Comparison of ENCODE assay signal across 8 mouse cellular contexts in the genomic region with DNA sequence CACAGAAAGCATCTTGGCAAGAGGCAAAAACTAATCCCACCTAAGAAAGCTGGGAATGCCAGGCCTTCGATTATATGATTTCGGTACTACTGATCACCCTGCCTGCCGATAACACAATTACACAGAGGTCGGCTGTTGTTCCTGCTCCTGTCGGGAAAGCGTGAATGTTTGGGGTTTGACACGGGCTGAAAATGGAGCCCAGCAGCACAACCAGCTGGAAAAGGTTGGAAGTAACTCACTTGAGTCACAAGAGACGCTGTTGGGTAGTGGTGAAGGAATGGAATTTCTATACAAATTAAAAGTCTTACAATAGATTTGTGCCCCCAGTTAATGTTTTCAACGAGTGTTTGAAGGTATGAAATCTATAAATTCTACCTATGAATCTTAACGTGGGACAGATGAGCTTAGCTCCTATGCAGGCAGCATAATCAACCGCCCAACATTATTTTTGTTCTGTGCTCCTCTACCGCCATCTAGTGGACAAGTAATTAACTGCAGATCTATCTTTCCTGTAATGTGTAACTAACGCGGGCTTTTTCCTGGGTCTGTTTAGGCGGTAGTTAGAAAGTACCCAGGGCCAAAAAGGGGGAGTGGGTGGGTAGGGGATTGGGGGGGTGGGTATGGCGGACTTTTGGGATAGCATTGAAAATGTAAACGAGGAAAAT.
DNase-seq lines count a peak whose midpoint lies in the region; ATAC-seq and TF ChIP-seq lines count a peak whose summit lies in the region.

No protein-coding gene starts in this region.

- ATAC-seq in liver, embryonic 12.5 days: no peak
- ATAC-seq in embryonic facial prominence, embryonic 13.5 days (ENCODE audit: insufficient number of reproducible peaks, insufficient read depth, low FRiP score, low TSS enrichment, low read depth): no peak
- peak; percentile 55 for ATAC-seq in hindbrain, embryonic 15.5 days (ENCODE audit: low FRiP score, low read depth)
- ATAC-seq in midbrain, postnatal 0 days (ENCODE audit: low FRiP score): peak; percentile 44; the same call in 1 of the 2 replicates

- H3K9me3 ChIP-seq in liver, embryonic 12.5 days (replicated peaks): no peaks in the 10 kb centered on the region
- H3K9me3 ChIP-seq in embryonic facial prominence, embryonic 13.5 days: no peaks in the 10 kb centered on the region
- H3K9me3 ChIP-seq in hindbrain, embryonic 15.5 days: no peaks in the 10 kb centered on the region
- no peaks in the 10 kb centered on the region for H3K9me3 ChIP-seq in midbrain, postnatal 0 days (ENCODE audit: low read length)

- WGBS in liver, adult 2 months: 30% methylated on average over 17 of the region's 17 CpGs
- 27% methylated on average over 17 of the region's 17 CpGs for WGBS in liver, embryonic 12.5 days (ENCODE audit: insufficient replicate concordance)
- 18% methylated on average over 17 of the region's 17 CpGs for WGBS in embryonic facial prominence, embryonic 13.5 days
- WGBS in hindbrain, embryonic 15.5 days: 24% methylated on average over 17 of the region's 17 CpGs
- WGBS in midbrain, postnatal 0 days: 24% methylated on average over 17 of the region's 17 CpGs

- TF ChIP-seq CTCF in liver, adult 2 months (IDR thresholded peaks at IDR 0.05; ENCODE audit: low read depth, low read length): no peak
- peak; percentile 92 for TF ChIP-seq CTCF in midbrain, postnatal 0 days (IDR thresholded peaks at IDR 0.05)

- H3K4me2 ChIP-seq in liver, embryonic 12.5 days: no peak overlapping the region
- H3K4me2 ChIP-seq in embryonic facial prominence, embryonic 13.5 days: peak overlapping the region; percentile 39
- H3K4me2 ChIP-seq in hindbrain, embryonic 15.5 days: peak overlapping the region; percentile 35
- H3K4me2 ChIP-seq in midbrain, postnatal 0 days (ENCODE audit: low read depth, low read length, poor library complexity, severe bottlenecking): 0 out of 2 replicates have a peak overlapping the region, but pooled peaks have one; percentile 2

- H3K9ac ChIP-seq in liver, adult 2 months (ENCODE audit: low read depth, low read length): no peak overlapping the region
- no peak overlapping the region for H3K9ac ChIP-seq in liver, embryonic 12.5 days
- H3K9ac ChIP-seq in embryonic facial prominence, embryonic 13.5 days: no peak overlapping the region
- no peak overlapping the region for H3K9ac ChIP-seq in hindbrain, embryonic 15.5 days
- H3K9ac ChIP-seq in midbrain, postnatal 0 days (replicated peaks; ENCODE audit: low read length, poor library complexity, severe bottlenecking): no peak overlapping the region

- no peaks in the 10 kb centered on the region for H3K36me3 ChIP-seq in liver, adult 2 months (ENCODE audit: control insufficient read depth, insufficient read depth, low read length)
- no peaks in the 10 kb centered on the region for H3K36me3 ChIP-seq in liver, embryonic 12.5 days
- no peaks in the 10 kb centered on the region for H3K36me3 ChIP-seq in embryonic facial prominence, embryonic 13.5 days
- no peaks in the 10 kb centered on the region for H3K36me3 ChIP-seq in hindbrain, embryonic 15.5 days
- H3K36me3 ChIP-seq in midbrain, postnatal 0 days (ENCODE audit: insufficient read depth, low read length): no peaks in the 10 kb centered on the region

- H3K27ac ChIP-seq in liver, adult 2 months (replicated peaks; ENCODE audit: insufficient read depth, low read depth, low read length): no peak overlapping the region
- no peak overlapping the region for H3K27ac ChIP-seq in liver, embryonic 12.5 days
- no peak overlapping the region for H3K27ac ChIP-seq in embryonic facial prominence, embryonic 13.5 days
- H3K27ac ChIP-seq in hindbrain, embryonic 15.5 days (replicated peaks): no peak overlapping the region
- no peak overlapping the region for H3K27ac ChIP-seq in midbrain, postnatal 0 days (ENCODE audit: low read depth, low read length)

- no peaks in the 10 kb centered on the region for H3K27me3 ChIP-seq in liver, adult 2 months (ENCODE audit: control insufficient read depth, insufficient read depth, low read length)
- no peaks in the 10 kb centered on the region for H3K27me3 ChIP-seq in liver, embryonic 12.5 days (replicated peaks)
- H3K27me3 ChIP-seq in embryonic facial prominence, embryonic 13.5 days: peaks cover 4% of the 10 kb centered on the region
- no peaks in the 10 kb centered on the region for H3K27me3 ChIP-seq in hindbrain, embryonic 15.5 days
- no peaks in the 10 kb centered on the region for H3K27me3 ChIP-seq in midbrain, postnatal 0 days (ENCODE audit: insufficient read depth, low read length)

- no peak for TF ChIP-seq POLR2A in liver, adult 2 months (IDR thresholded peaks at IDR 0.05; ENCODE audit: extremely low read depth, insufficient read depth, low read length)

- intact Hi-C loops in left cerebral cortex, postnatal 14 days (cut with DNase I): no loop called here

- peak; percentile 37 for DNase-seq in liver, adult 2 months (ENCODE audit: extremely low read depth, low read depth, low spot score)
- DNase-seq in R1 (ENCODE audit: low read depth, low spot score): peak; percentile 62
- DNase-seq in left cerebral cortex, postnatal 14 days (ENCODE audit: low spot score in 2 of 2): peak; percentile 77 to 85
- DNase-seq in midbrain, postnatal 0 days (ENCODE audit: low spot score): peak; percentile 92
- no peak for DNase-seq in urinary bladder, postnatal 14 days (ENCODE audit: low spot score)

- H3K4me1 ChIP-seq in liver, adult 2 months (ENCODE audit: control insufficient read depth, insufficient read depth, low read length): no peaks in the 10 kb centered on the region
- H3K4me1 ChIP-seq in liver, embryonic 12.5 days: no peaks in the 10 kb centered on the region
- H3K4me1 ChIP-seq in embryonic facial prominence, embryonic 13.5 days: 0 out of 2 replicates have a peak, but pooled peaks cover 3% of the 10 kb centered on the region
- H3K4me1 ChIP-seq in hindbrain, embryonic 15.5 days (replicated peaks): no peaks in the 10 kb centered on the region
- no peaks in the 10 kb centered on the region for H3K4me1 ChIP-seq in midbrain, postnatal 0 days (ENCODE audit: insufficient read depth, low read length)

- no peaks in the 10 kb centered on the region for H3K79me2 ChIP-seq in liver, adult 2 months (ENCODE audit: control insufficient read depth, insufficient read depth, low read length)

- H3K4me3 ChIP-seq in liver, adult 2 months (ENCODE audit: insufficient read depth, low read depth, low read length): no peak overlapping the region
- H3K4me3 ChIP-seq in liver, embryonic 12.5 days: no peak overlapping the region
- peak overlapping the region; percentile 5; the same call in 1 of the 2 replicates for H3K4me3 ChIP-seq in embryonic facial prominence, embryonic 13.5 days
- no peak overlapping the region for H3K4me3 ChIP-seq in hindbrain, embryonic 15.5 days
- H3K4me3 ChIP-seq in midbrain, postnatal 0 days (ENCODE audit: low read depth, low read length): no peak overlapping the region

Comparison
In these comparisons a context has a peak if more than half of its experiments do, and no peak if none do; other contexts are left out.
1. ATAC-seq: peak in hindbrain, embryonic 15.5 days (single experiment) and midbrain, postnatal 0 days (single experiment); none in liver, embryonic 12.5 days (single experiment) and embryonic facial prominence, embryonic 13.5 days (single experiment).